Mouse (Mus musculus): ENCODE results near the gene B9d1.

The B9d1 gene

DNA sequence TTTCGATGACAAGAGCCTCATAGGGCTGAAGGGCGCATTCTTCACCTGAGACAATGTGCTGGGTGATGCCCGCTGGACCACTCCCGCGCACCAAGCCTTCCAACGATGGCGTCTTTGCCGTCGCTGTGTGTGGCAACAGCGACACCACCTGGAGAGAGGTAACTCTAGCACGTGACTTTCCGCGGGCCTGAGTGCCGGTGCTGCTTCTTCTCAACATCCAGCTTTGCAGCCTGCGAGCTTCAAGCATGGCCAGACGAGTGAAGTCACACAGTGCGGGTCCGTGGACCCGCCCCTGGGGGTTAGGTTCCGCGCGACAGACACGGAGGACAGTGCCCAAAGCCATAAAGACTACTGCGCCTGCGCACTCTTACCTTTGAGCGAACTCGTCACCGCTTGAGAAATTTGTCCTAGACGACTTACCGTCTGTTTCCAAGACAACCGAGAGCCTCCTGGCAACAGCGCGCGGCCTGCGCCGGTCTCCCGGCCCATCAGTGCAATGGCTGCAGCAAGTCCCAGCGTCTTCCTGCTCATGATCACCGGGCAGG lies at the start of gene B9d1:
Gene B9d1 (plus strand): TSS at position 432 of the 545 bp plus-strand sequence.
- DNase-seq (ENCODE audit: low spot score), result peak; percentile 85

DNA sequence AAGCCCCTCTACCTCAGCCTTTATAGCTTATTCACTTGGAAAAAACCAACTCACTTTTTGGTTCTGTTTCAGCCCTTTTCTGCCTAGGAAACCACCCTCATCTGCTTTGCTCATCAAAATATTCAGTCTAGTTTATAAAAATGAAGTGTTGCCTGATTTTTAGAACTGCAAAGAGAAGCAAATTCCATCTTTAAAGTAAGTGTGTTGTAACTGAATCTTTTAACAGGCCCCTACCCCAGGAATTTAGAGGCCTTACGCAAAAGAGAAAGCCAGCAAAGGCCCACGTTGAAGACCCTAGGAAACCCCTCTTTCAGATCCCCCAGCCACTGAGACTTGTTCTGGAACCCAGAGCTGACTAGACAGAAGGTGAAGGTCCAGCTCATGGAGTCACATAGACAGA lies 40.9 kb upstream of the B9d1 start:
- no peak for DNase-seq (ENCODE audit: low spot score)

DNA sequence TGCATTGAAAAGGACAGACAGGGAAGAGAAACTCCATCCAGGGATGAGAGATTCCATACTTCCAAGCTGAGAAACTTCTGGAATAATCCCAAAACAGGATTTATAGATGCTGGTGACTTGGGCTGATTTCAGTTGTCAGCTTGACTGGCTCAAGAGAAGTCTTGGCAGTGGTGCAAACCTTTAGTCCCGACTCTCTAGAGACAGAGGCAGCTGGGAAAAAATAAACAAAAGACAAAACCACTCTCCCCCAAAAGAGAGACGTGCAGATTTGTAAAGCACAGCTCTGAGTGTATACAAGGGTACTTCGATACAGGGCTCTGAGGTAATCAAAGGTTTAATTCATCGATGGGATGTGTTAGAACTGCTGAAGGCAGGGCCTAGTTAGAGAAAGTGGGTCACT lies 39.5 kb upstream of the B9d1 start:
- no peak for DNase-seq (ENCODE audit: low spot score)

DNA sequence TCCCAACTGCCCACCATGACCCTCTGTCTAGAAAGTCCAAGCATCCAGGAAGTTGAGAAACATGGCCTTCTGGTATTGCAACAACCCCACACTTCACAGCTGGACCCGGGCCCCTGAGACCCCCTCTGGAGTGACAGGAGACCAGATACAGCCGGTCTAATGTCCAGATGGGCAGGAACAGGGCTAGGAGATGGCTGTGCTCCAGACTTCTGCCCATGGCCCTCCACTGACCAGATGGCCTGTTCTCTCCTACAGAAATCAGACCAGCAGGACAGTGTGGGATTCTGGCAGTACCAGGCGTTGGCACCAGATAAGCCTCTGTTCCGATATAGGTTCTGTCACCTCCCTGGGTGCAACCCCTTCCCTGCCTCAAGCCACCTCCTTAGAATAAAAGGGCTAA lies 36.4 kb upstream of the B9d1 start:
- DNase-seq (ENCODE audit: low spot score), result no peak

DNA sequence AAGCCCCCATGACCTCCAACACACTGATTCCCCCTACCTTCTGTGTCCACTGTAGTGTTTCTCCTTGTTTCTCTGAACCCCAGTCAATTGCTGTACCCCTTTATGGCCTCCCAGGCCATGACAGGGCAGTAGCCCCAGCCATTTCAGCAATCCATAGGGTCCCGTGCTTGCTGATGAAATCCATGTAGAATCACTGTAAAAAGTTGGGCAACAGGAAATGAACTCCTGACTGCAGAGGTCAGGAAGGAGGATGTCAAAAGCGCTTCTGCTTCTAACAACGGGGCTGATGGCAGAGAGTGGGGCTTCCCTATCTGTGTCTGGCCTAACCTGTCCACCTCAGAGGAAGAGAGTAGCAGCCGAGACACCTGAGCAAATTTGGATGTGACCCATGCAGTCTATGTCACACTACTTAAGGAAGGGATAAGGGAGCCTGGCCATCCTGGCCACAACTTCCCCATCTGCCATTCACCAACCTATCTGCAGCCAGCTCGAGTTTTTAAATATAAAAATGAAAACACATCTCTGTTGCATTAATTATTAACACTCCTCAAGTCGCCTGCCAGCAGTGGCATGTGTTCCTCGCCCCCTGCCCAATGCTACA lies 35.5 kb upstream of the B9d1 start:
- no peak for DNase-seq (ENCODE audit: low spot score)

DNA sequence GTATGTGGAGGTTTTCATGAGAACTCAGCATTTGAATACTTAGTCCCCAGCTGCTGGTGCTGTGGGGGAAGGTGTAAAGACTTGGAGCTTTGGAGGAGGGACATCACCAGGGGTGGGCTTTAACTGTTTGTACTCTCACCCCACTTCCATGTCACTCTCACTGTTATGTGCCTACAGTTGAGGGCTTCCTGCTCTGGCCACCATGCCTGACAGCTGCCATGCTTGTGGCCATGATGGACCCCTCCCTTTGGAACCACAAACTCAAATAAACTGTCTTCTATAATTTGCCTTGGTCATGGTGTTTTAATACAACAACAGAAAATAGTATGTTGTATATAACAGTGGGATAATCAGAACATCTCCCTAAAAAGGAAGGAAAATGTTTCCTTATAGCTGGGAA lies 34.1 kb upstream of the B9d1 start:
- DNase-seq (ENCODE audit: low spot score), result no peak

DNA sequence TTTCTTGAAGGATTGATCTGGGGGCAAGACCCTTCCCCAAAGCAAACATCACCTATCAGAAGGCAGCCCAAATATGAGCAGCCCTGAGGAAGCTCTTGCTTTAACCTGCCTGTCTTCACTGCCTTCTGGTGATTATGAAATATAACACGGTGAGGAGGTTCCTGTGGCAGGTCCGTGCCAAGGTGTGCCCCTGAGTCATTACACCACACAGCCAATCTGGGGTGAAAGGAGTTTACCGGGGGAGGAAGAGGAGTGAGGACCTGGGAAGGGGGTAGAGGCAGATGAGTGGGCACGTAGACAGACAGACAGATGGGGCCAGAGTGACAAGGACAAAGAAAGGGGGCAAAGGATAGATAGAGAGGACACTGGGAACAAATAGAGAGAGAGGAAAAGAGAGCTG lies 31.3 kb upstream of the B9d1 start:
- no peak for DNase-seq (ENCODE audit: low spot score)

DNA sequence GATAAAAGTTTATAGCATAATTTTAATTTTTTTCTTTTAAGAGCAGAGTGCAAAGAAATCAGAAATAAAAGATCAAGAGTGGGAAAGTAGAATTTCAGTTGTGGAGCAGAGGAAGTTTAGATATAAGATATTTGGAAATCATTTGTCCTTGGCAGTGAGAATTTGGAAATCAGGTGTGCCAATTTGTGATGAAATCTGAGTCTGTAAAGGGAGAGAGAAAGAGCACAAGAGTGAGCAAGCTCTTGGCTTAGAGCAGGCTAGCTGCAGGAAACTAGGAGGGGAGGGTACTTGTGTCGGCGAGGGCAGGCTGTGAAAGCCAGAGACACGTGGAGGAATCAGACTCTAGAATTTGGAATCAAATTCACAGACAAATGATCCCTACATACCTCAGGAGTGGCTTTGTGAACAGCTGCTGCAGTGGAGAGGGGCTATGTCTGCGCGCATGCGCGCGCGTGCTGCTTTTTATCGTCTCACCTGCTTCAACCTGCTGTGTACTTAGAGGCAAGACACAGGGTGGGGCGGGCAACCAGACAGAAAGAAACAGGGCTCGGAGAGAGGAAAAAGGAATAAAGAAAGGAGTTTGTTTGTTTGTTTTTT lies 28.1 kb upstream of the B9d1 start:
- no peak for DNase-seq (ENCODE audit: low spot score)

DNA sequence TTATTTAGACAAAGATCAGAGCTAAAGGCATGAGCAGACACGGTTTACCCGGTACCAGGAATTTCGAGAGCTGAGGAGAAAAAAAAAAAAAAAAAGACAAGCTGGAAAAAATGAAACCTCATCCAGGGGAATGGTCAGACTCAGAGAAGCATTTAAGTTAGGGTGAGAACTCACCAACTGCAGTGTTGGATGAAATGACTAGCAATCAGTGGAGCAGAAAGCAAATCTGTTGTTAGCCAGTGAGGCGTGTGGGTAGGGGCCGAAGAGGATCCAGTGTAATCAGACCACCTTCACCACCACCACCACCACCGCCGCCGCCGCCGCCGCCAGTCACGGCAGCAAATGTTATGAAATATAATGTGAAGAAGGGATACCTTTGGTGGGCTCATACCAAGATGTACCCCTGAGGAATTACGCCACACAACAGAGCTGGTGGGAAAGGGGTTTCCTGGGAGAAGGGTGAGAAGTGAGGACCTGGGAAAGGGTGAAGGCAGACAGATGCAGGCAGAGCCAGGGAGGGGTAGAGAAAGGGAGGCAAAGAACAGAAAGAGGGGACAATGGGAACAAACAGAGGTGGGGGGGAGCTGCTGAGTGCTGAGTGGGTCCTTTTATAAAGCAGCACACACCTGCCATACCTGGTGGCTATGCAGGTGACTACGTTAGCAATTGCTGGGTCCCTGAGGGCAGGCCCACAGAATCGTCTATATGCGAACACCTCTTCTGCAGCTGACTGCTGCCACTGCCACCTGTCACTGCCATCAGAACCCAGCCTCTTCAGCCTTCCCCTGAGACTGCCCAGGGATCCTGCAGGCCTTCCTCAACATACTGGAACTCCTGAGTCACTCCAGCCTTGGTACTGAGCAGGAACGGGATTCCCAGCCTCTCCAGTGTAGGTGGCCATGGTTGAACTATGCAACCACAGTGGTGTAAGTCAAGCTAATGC lies 27.1 kb upstream of the B9d1 start:
- DNase-seq (ENCODE audit: low spot score), result no peak

DNA sequence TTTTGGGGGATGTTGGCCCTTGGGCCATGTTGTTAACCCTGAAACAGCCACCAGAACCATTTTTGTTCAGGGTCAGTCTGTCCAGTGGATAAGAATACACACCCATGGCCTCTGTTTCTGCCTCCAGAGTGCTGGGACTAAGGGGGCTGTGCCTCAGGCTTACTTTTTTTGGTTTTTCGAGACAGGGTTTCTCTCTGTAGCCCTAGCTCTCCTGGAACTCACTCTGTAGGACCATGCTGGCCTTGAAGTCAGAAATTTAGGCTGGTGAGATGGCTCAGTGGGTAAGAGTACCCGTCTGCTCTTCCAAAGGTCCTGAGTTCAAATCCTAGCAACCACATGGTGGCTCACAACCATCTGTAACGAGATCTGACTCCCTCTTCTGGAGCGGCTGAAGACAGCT lies 26.2 kb upstream of the B9d1 start:
- no peak for DNase-seq (ENCODE audit: low spot score)

DNA sequence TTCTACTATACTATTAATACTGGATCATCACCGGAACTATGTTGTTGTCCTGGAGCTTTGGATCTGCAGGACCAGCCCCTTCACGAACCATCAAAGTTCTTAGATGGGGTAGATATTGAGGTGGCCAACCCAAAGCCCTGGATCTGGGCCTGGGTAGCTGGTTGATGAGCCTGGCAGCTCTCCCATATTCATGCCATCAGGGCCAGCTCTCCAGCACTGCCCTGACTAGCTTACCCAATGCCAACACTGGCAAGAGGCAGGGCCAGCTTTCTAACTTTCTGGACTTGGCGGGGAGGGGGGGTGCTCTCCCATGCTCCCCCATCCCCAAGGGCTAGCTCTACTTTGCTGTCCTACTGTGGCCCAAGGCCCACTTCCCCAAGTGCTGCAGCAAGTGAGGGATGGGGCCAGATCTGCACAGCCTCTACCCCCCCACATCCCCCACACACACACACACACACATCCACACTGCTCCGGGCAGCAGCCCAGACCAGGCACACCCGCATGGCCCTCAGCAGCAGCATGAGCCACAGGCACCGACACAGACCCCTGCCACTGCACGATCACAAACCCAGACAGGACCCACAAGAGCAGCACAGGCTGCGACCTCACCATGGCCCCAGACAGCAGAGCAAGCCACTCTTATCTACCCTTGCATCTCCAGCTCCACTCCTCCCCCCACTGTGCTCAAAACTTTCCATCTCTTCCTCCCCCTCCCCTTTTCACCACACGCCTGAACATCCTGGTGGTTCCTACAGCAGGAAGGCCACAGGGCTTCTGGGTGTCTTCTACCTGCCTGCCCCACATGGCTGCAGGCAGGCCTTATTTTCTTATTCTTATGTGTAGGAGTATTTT lies 23.5 kb upstream of the B9d1 start:
- no peak for DNase-seq (ENCODE audit: low spot score)

DNA sequence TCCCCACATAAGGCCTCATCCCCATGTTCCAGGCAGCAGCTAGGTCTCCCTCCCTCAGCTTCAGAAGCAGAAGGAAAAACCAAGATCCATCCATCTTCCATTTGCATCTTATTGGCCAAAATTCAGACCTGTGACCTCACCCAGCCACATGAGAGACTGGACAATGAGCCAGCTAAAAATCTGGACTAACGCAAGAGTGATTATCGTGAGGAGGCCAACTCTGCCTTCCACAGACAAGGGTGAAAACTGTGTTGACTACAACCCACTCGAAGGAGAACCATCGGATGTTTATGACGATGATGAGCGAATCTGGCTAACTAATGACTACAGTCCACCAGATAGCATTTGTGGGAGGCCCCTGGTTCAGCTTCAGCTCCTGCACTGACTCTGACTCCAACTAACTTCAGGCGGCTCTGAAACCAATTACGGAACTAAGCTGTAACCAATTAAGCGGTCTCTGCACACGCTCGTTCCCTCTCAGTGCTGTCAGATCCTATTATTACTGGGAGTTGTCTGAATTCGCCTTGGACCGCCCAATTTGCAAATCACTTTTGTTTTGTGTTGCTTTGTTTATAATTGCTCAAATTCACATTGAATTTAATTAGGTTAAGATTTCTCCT lies 21.6 kb upstream of the B9d1 start:
- no peak for DNase-seq (ENCODE audit: low spot score)

DNA sequence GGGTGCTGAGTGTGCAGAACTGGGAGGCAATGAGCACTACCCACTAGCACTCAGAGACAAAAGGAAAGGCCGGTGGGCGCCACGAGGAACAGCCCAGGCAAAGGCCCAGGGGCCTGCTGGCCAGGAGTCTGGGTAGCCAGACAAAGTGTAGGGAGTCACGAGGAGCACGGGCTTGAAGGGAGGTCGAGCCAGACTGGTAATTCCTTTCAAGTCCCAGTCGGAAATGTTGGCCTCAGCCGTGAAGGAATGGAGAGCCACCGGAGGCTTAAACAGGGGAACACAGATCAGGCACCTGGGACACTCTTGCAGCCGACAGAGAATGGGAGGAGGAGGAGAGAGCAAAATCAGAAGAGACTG lies 20.7 kb upstream of the B9d1 start:
- DNase-seq (ENCODE audit: low spot score), result no peak

DNA sequence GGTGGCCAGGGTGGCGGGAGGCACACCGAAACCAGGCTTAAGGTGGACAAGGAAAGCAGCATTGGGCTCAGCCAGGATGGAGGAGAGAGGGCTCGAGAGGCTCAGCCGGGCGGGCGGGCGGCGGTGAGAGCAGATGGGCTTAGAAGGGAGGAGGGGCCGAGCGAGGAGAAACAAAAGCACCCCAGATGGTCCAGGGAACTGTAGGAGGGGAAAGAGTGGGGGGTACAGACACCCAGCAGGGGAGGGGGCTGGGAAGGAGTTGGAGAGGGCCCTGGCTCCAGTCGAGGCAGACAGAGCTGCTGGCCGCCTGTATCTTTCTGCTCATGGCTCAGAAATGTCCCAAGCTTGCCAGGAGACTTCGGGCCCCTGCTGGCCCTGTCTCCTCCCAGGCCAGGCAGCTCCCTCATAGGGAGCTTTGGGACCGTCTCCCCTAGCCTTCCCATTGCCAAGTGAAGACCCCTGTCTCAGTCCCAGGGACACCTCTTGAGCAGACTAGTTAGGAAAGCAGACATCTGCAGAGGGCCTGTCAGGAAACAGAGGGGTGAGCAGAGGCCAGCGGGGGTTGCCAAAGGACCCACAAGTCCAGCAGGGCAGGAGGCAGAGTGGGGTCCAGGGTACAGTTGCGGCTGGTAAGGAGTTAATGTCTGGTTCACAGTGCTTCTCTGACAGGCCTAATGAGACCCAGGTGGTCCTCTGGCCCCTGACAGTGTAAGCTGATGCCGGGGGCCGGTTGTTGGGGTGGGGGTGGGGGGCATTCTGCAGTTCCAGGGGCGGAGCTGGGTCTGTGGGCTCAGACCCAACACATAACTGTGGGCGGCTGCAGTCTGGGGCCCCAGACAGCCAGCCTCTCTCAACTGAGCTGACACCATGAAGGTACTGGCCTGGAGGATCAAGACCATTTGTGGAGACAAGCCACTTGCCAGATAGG lies 20.1 kb upstream of the B9d1 start, which contains the start of gene Mfap4:
Gene Mfap4 (plus strand): TSS at position 819 of the 928 bp plus-strand sequence.
- no peak for DNase-seq (ENCODE audit: low spot score)

DNA sequence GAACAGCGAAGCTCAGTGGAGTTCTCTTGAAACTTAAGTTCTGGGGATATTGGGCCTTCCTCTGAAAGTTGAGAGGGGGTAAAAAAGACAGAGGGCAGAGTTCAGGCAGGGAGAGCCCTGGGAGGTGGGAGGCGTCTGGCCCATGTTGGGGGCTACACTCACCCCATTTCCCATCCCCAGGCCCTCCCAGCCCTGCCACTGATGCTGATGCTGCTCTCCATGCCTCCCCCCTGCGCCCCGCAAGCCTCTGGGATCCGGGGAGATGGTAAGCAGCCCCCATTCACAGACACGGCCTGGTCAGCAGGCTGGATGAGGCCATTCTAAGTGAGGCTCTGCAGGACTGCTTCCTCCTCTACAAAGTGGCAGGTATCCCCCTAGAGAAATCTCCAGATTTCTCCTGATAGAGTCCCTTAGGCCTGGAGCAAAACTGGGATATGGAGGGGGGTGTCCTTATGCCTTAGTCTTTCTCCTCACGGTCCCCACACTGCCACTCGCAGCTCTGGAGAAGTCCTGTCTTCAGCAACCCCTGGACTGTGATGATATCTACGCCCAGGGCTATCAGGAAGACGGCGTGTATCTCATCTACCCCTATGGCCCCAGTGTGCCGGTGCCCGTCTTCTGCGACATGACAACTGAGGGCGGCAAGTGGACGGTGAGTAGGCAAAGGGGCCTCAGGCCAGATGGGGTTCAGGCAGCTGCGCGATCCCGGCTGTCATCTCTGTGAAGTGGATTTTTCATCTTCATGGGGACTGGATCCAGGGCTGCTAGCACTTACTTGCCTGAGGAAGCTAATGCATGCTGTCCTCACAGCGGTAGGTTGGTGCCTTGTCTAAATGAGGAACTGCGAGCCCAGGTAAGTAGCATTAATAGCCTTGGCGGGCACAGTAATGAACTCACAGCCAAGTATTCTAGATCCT lies 19.1 kb upstream of the B9d1 start:
- DNase-seq (ENCODE audit: low spot score), result no peak

DNA sequence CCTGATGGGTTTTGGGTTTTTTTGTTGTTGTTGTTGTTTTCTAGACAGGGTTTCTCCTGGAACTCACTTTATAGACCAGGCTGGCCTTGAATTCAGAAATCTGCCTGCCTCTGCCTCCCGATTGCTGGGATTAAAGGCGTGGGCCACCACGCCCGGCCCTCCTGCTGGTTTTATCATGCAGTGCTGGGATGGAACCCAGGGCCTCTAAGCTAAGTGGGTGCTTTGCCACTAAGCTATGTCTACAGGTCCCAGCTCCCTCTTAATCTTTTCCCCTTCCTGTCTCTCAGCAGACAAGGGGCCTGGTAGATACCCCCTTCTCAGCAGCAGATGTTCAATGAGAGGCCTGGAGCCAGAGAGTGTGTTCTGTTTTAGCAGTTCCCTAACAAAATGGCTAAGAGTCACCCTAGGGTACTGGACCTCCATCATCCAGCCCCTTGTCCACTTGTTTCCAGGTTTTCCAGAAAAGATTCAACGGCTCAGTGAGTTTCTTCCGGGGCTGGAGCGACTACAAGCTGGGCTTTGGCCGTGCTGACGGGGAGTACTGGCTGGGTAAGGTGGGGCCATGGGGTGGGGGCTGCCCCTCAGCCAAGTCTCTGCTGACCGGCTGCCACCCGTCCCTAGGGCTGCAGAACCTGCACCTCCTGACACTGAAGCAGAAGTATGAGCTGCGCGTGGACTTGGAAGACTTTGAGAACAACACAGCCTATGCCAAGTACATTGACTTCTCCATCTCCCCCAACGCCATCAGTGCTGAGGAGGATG lies 18.3 kb upstream of the B9d1 start:
- no peak for DNase-seq (ENCODE audit: low spot score)

DNA sequence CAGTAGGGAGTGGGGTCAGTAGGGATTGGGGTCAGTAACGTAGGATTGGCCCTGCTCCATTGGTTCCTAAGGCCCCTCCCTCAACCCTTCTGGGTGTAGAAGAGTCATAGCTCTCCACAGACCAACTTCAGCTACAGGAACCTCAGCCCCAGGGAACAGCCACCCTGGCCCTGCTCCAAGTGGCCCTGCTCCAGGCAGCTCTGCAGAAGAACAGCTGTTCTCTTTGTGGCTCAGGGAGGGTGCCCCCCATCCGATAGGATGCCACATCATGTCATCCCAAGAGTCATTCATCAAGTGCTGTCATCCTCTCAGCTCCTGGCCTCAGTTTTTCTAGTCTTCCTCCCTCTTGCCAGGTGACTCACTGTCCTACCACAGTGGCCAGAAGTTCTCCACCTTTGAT lies 17.5 kb upstream of the B9d1 start:
- no peak for DNase-seq (ENCODE audit: low spot score)

DNA sequence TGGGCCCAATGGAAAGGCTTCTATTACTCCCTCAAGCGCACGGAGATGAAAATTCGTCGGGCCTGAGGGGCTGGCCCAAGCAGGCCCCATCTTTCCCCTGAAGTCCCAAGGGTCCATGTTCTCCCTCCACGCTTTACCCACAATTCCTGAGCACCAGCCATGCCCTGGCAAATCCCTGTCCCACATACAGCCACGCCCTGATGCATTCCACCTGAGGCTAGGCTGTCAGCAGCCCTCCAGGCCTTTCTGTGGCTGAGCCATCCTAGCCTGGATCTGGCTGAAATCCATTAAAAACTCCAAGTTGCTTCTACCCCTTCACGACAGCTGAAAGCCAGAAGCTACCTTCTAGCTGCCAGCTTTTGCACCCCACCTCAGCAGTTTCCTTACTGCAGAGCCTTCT lies 17.0 kb upstream of the B9d1 start:
- DNase-seq (ENCODE audit: low spot score), result no peak

DNA sequence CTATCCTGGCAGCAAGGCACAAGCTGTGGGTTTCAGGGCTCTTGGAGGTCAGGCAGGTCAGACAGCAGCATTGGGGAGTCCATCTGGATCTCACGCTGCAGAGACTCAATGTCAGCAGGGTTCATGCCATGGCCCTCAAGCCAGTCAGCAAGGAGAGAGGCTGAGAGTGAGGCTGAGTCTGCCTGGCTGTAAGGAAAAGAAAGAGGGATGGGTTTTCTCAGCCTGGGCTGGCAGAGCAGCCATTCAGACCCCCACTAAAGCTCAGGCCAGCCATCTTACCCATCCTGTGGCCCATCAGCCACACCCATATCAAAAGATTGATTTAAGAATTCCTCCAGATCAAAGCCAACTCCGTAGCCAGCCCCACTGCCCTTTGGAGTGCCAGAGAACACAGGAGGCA lies 15.9 kb upstream of the B9d1 start:
- no peak for DNase-seq (ENCODE audit: low spot score)

All from spleen, adult 12 weeks (tissue).